Mouse (Mus musculus): Measurements from ENCODE around the gene Tmem52.

- no peak for TF ChIP-seq CTCF (conservative IDR thresholded peaks at IDR 0.05; ENCODE audit: low read length)
- no peak for TF ChIP-seq POU5F1 (IDR thresholded peaks at IDR 0.05; ENCODE audit: borderline replicate concordance, low read length)
Observed at GRCm38 (mm10) chr4:155471406-155471805, 2.5 kb downstream of the Tmem52 start.

All from E14TG2a.4 (cell line).